Mouse (Mus musculus) adrenal gland, postnatal 14 days (tissue): ENCODE data around the gene Itln1. TPM values are rescaled to one million over a fixed set of nuclear protein-coding genes. Genes with fewer than 3 reads are reported as not detected.
A peak's percentile ranks its signal among the peaks of the same experiment; 100 is the strongest.
"Not testable (repeated sequence)": the region's sequence is repeated elsewhere in the genome, so short reads cannot be mapped to it uniquely, and the experiment has no call there.

ENCODE experiments used
- DNase-seq: peaks from one replicate; pipeline ENCODE4 v3.0.0; 2021; ENCODE audit warnings: mixed read lengths
- total RNA-seq: library from RNA; stranded (reverse); gene quantifications from 2 replicates; pipeline ENCODE4 v1.2.3, GENCODE M21; 2021

Gene Itln1
- total RNA-seq, 1 experiment from 2014 or later, result not detected

GRCm38 (mm10) chr1:171513760-171514159 is 21.3 kb downstream of the Itln1 start:
- no peak for DNase-seq

- no peak for DNase-seq
Observed at GRCm38 (mm10) chr1:171513234-171513633, 21.9 kb downstream of the Itln1 start.

GRCm38 (mm10) chr1:171504586-171504985 is 30.5 kb downstream of the Itln1 start:
- no peak for DNase-seq

- peak; percentile 65 for DNase-seq
Observed at GRCm38 (mm10) chr1:171503592-171504291, 31.4 kb downstream of the Itln1 start.

GRCm38 (mm10) chr1:171503250-171503591 is 31.9 kb downstream of the Itln1 start, which contains the start of gene Alyref2:
Gene Alyref2 (plus strand): TSS chr1:171503478.
- DNase-seq, result peak; percentile 96

- DNase-seq, result peak; percentile 64
Observed at GRCm38 (mm10) chr1:171502388-171503249, 32.5 kb downstream of the Itln1 start.

- peak; percentile 34 for DNase-seq
Observed at GRCm38 (mm10) chr1:171501636-171502080, 33.4 kb downstream of the Itln1 start.

- no peak for DNase-seq
Observed at GRCm38 (mm10) chr1:171501016-171501610, 34.0 kb downstream of the Itln1 start.

GRCm38 (mm10) chr1:171499856-171500255 is 35.2 kb downstream of the Itln1 start:
- DNase-seq, result no peak

- no peak for DNase-seq
Observed at GRCm38 (mm10) chr1:171495371-171495770, 39.7 kb downstream of the Itln1 start.

- DNase-seq, result no peak
Observed at GRCm38 (mm10) chr1:171494241-171494640, 40.9 kb downstream of the Itln1 start.

GRCm38 (mm10) chr1:171478968-171479367 is 56.1 kb downstream of the Itln1 start:
- peak; percentile 82 for DNase-seq

- no peak for DNase-seq
Observed at GRCm38 (mm10) chr1:171477758-171478545, 57.1 kb downstream of the Itln1 start.

- no peak for DNase-seq
Observed at GRCm38 (mm10) chr1:171477123-171477522, 58.0 kb downstream of the Itln1 start.

- no peak for DNase-seq
Observed at GRCm38 (mm10) chr1:171473920-171474640, 61.0 kb downstream of the Itln1 start.

- no peak for DNase-seq
Observed at GRCm38 (mm10) chr1:171473506-171473905, 61.6 kb downstream of the Itln1 start.

- DNase-seq, result not testable (repeated sequence)
Observed at GRCm38 (mm10) chr1:171471941-171472340, 63.2 kb downstream of the Itln1 start.

GRCm38 (mm10) chr1:171471452-171471851 is 63.6 kb downstream of the Itln1 start:
- no peak for DNase-seq

- peak; percentile 43 for DNase-seq
Observed at GRCm38 (mm10) chr1:171470896-171471295, 64.2 kb downstream of the Itln1 start.

GRCm38 (mm10) chr1:171470371-171470871 is 64.7 kb downstream of the Itln1 start:
- DNase-seq, result peak; percentile 75

GRCm38 (mm10) chr1:171469678-171470077 is 65.4 kb downstream of the Itln1 start:
- DNase-seq, result no peak
